Mouse (Mus musculus) hindbrain, embryonic 13.5 days (tissue): ENCODE measurements around the gene Gpx8. TPM values are rescaled to one million over a fixed set of nuclear protein-coding genes. Genes with fewer than 3 reads are reported as not detected.
A peak's percentile ranks its signal among the peaks of the same experiment; 100 is the strongest.

Experiments
- ATAC-seq: fragments of 200-750 bp; cut with Nextera tagmentation; 2 replicates; pipeline ENCODE4 v1.8.0; 2017; ENCODE audit warnings: moderate TSS enrichment; ENCODE audit not compliant: low FRiP score
- H3K27ac ChIP-seq: fragments of 300-500 bp; sonication (generic); 2 replicates; pipeline ENCODE4 v1.5.1; 2015; ENCODE audit warnings: inconsistent platforms, mild to moderate bottlenecking, moderate library complexity
- H3K27me3 ChIP-seq: fragments of 300-500 bp; sonication (generic); 2 replicates; pipeline ENCODE4 v1.6.1; 2015; ENCODE audit warnings: mild to moderate bottlenecking, inconsistent platforms
- H3K36me3 ChIP-seq: fragments of 300-500 bp; sonication (generic); 2 replicates; pipeline ENCODE4 v1.6.1; 2015; ENCODE audit warnings: mild to moderate bottlenecking, inconsistent platforms
- H3K4me1 ChIP-seq: fragments of 300-500 bp; sonication (generic); replicated peaks from 2 replicates; pipeline ENCODE4 v1.6.1; 2015; ENCODE audit warnings: inconsistent platforms
- H3K4me2 ChIP-seq: fragments of 300-500 bp; sonication (generic); 2 replicates; pipeline ENCODE4 v1.6.1; 2015; ENCODE audit warnings: inconsistent platforms, mild to moderate bottlenecking, moderate library complexity
- H3K4me3 ChIP-seq: fragments of 300-500 bp; sonication (generic); 2 replicates; pipeline ENCODE4 v1.5.1; 2015; ENCODE audit warnings: mild to moderate bottlenecking, inconsistent platforms
- H3K9ac ChIP-seq: fragments of 300-500 bp; sonication (generic); 2 replicates; pipeline ENCODE4 v1.6.1; 2015; ENCODE audit warnings: mild to moderate bottlenecking, inconsistent platforms
- H3K9me3 ChIP-seq: fragments of 300-500 bp; sonication (generic); 2 replicates; pipeline ENCODE4 v1.6.1; 2016; ENCODE audit warnings: inconsistent platforms
- WGBS: fragments of 180-500 bp; shearing (Covaris S2); methylation state at CpG from one replicate; pipeline ENCODE4 v1.1.7; 2015; 5-methylcytosine and 5-hydroxymethylcytosine counted together
- polyA plus RNA-seq: library from polyadenylated mRNA; unstranded; fragments of >200 nt; fragmentation: Nextera tagmentation; extraction: Ambion mirVana; gene quantifications from 2 replicates; pipeline ENCODE4 v1.2.1, GENCODE M21; 2015

Gpx8 gene
- polyA plus RNA-seq: 78.5 and 78.6 TPM in 2 replicates

GRCm38 (mm10) chr13:113046211-113046883 is at the start of gene Gpx8:
TSS of gene Gpx8 (minus strand) at chr13:113046410.
- Histone ChIP-seq H3K4me3 (peak within 1 kb of the TSS; percentile 47), H3K9ac (peak within 1 kb of the TSS; percentile 65), H3K9me3 (no peaks in the 10 kb centered on the region), H3K27me3 (0 out of 2 replicates have a peak, but pooled peaks cover 9% of the 10 kb centered on the region), H3K36me3 (no peaks in the 10 kb centered on the region; the same call in 1 of the 2 replicates), H3K4me2 (peak within 1 kb of the TSS; percentile 67), H3K4me1 (peaks cover 6% of the 10 kb centered on the region; the same call in 1 of the 2 replicates), H3K27ac (no peak within 1 kb of the TSS)
- peak; percentile 87 for ATAC-seq
- 6% methylated on average over 21 of the region's 21 CpGs for WGBS

GRCm38 (mm10) chr13:113094618-113095017 is 48.4 kb upstream of the Gpx8 start:
- Histone ChIP-seq H3K27me3 (no peaks in the 10 kb centered on the region), H3K36me3 (no peaks in the 10 kb centered on the region), H3K4me1 (no peaks in the 10 kb centered on the region), H3K27ac (no peak overlapping the region), H3K4me2 (no peak overlapping the region), H3K9me3 (no peaks in the 10 kb centered on the region), H3K9ac (no peak overlapping the region), H3K4me3 (no peak overlapping the region)
- 87% methylated on average over 1 of the region's 1 CpGs for WGBS
- no peak for ATAC-seq

- no peaks in the 10 kb centered on the region for H3K4me1 ChIP-seq
- no peak overlapping the region for H3K4me3 ChIP-seq
- no peak for ATAC-seq
- 88% methylated on average over 8 of the region's 8 CpGs for WGBS
- no peaks in the 10 kb centered on the region for H3K36me3 ChIP-seq
- H3K9ac ChIP-seq: no peak overlapping the region
- H3K4me2 ChIP-seq: no peak overlapping the region
- no peak overlapping the region for H3K27ac ChIP-seq
- no peaks in the 10 kb centered on the region for H3K27me3 ChIP-seq
- no peaks in the 10 kb centered on the region for H3K9me3 ChIP-seq
These were observed 44.3 kb upstream of the Gpx8 start for GRCm38 (mm10) chr13:113090489-113090888.

GRCm38 (mm10) chr13:113087226-113088017 is 41.2 kb upstream of the Gpx8 start:
- Histone ChIP-seq H3K4me2 (no peak overlapping the region), H3K27me3 (no peaks in the 10 kb centered on the region), H3K4me3 (no peak overlapping the region), H3K27ac (no peak overlapping the region), H3K9me3 (no peaks in the 10 kb centered on the region), H3K9ac (no peak overlapping the region), H3K36me3 (no peaks in the 10 kb centered on the region), H3K4me1 (no peaks in the 10 kb centered on the region)
- WGBS: 88% methylated on average over 13 of the region's 13 CpGs
- no peak for ATAC-seq

GRCm38 (mm10) chr13:113084732-113085131 is 38.5 kb upstream of the Gpx8 start:
- 82% methylated on average over 5 of the region's 5 CpGs for WGBS
- Histone ChIP-seq H3K4me1 (no peaks in the 10 kb centered on the region), H3K9ac (no peak overlapping the region), H3K4me3 (no peak overlapping the region), H3K9me3 (no peaks in the 10 kb centered on the region), H3K27ac (no peak overlapping the region), H3K27me3 (no peaks in the 10 kb centered on the region), H3K4me2 (no peak overlapping the region), H3K36me3 (no peaks in the 10 kb centered on the region)
- ATAC-seq: no peak

- ATAC-seq: no peak
- Histone ChIP-seq H3K4me2 (no peak overlapping the region), H3K27me3 (no peaks in the 10 kb centered on the region), H3K4me3 (no peak overlapping the region), H3K9me3 (no peaks in the 10 kb centered on the region), H3K27ac (no peak overlapping the region), H3K36me3 (no peaks in the 10 kb centered on the region), H3K9ac (no peak overlapping the region), H3K4me1 (no peaks in the 10 kb centered on the region)
- 28% methylated on average over 1 of the region's 1 CpGs for WGBS
These were observed 35.9 kb upstream of the Gpx8 start for GRCm38 (mm10) chr13:113082101-113082500.

- Histone ChIP-seq H3K9ac (no peak overlapping the region), H3K4me3 (no peak overlapping the region), H3K36me3 (no peaks in the 10 kb centered on the region), H3K4me1 (no peaks in the 10 kb centered on the region), H3K27ac (no peak overlapping the region), H3K9me3 (no peaks in the 10 kb centered on the region), H3K4me2 (no peak overlapping the region), H3K27me3 (no peaks in the 10 kb centered on the region)
- ATAC-seq: no peak
- 43% methylated on average over 9 of the region's 9 CpGs for WGBS
These were observed 32.8 kb upstream of the Gpx8 start for GRCm38 (mm10) chr13:113079021-113079420.

- no peak overlapping the region for H3K27ac ChIP-seq
- no peak for ATAC-seq
- WGBS: 89% methylated on average over 9 of the region's 9 CpGs
- H3K27me3 ChIP-seq: no peaks in the 10 kb centered on the region
- no peak overlapping the region for H3K4me3 ChIP-seq
- no peaks in the 10 kb centered on the region for H3K36me3 ChIP-seq
- no peaks in the 10 kb centered on the region for H3K4me1 ChIP-seq
- no peaks in the 10 kb centered on the region for H3K9me3 ChIP-seq
- no peak overlapping the region for H3K9ac ChIP-seq
- H3K4me2 ChIP-seq: no peak overlapping the region
These were observed 18.3 kb upstream of the Gpx8 start for GRCm38 (mm10) chr13:113064542-113064941.

GRCm38 (mm10) chr13:113061746-113062145 is 15.5 kb upstream of the Gpx8 start:
- no peak overlapping the region for H3K4me3 ChIP-seq
- no peak overlapping the region for H3K9ac ChIP-seq
- ATAC-seq: no peak
- 93% methylated on average over 6 of the region's 6 CpGs for WGBS
- H3K36me3 ChIP-seq: no peaks in the 10 kb centered on the region
- no peak overlapping the region for H3K27ac ChIP-seq
- H3K4me1 ChIP-seq: no peaks in the 10 kb centered on the region
- no peak overlapping the region for H3K4me2 ChIP-seq
- H3K9me3 ChIP-seq: no peaks in the 10 kb centered on the region
- no peaks in the 10 kb centered on the region for H3K27me3 ChIP-seq

- no peaks in the 10 kb centered on the region for H3K4me1 ChIP-seq
- no peak for ATAC-seq
- H3K36me3 ChIP-seq: no peaks in the 10 kb centered on the region
- H3K27me3 ChIP-seq: no peaks in the 10 kb centered on the region
- no peak overlapping the region for H3K4me3 ChIP-seq
- WGBS: 43% methylated on average over 8 of the region's 8 CpGs
- no peaks in the 10 kb centered on the region for H3K9me3 ChIP-seq
- no peak overlapping the region for H3K4me2 ChIP-seq
- no peak overlapping the region for H3K9ac ChIP-seq
- H3K27ac ChIP-seq: no peak overlapping the region
These were observed 9.6 kb upstream of the Gpx8 start for GRCm38 (mm10) chr13:113055826-113056225.

- H3K27me3 ChIP-seq: no peaks in the 10 kb centered on the region
- H3K9ac ChIP-seq: no peak overlapping the region
- H3K9me3 ChIP-seq: no peaks in the 10 kb centered on the region
- WGBS: 95% methylated on average over 8 of the region's 8 CpGs
- H3K4me3 ChIP-seq: no peak overlapping the region
- H3K4me1 ChIP-seq: no peaks in the 10 kb centered on the region
- no peak overlapping the region for H3K27ac ChIP-seq
- H3K36me3 ChIP-seq: no peaks in the 10 kb centered on the region
- H3K4me2 ChIP-seq: no peak overlapping the region
- ATAC-seq: no peak
These were observed 8.0 kb upstream of the Gpx8 start for GRCm38 (mm10) chr13:113054230-113054629.

- Histone ChIP-seq H3K4me2 (no peak overlapping the region), H3K27me3 (0 out of 2 replicates have a peak, but pooled peaks cover 9% of the 10 kb centered on the region), H3K4me1 (peaks cover 6% of the 10 kb centered on the region; the same call in 1 of the 2 replicates), H3K9ac (no peak overlapping the region), H3K4me3 (no peak overlapping the region), H3K36me3 (no peaks in the 10 kb centered on the region; the same call in 1 of the 2 replicates), H3K27ac (no peak overlapping the region), H3K9me3 (no peaks in the 10 kb centered on the region)
- ATAC-seq: no peak
- WGBS: 83% methylated on average over 3 of the region's 3 CpGs
These were observed 1.4 kb upstream of the Gpx8 start for GRCm38 (mm10) chr13:113047647-113048046.
